Mouse (Mus musculus) retina, postnatal 1 day (tissue): ENCODE data around the gene Exph5.

Experiments used
- DNase-seq: peaks from one replicate; pipeline ENCODE4 v3.0.0-alpha.2; 2012

Exph5 gene

DNA sequence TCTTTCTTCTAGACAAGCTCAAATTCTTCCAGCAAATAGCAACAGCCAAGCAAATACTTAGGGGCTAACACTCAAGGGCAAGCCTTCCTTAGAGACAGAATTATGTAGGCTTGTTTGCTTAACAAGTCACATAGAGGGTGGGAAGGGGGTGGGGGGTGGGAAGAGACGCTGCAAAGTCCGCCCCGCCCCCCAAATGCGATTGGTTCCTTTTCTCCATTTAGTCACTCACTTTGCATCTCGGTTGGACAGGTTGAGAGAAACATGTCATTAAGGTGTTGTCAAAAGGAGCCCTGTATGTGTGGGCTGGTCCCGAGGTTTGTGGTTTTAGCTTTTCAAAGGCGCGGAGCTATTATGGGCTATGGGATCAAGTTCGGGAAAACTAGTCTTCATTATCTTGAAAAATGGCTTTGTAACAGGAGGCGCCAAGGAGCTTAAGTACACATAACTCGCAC lies at the start of gene Exph5:
Gene Exph5 (plus strand): TSS at position 402 of the 452 bp plus-strand sequence.
- DNase-seq, result peak; percentile 55

DNA sequence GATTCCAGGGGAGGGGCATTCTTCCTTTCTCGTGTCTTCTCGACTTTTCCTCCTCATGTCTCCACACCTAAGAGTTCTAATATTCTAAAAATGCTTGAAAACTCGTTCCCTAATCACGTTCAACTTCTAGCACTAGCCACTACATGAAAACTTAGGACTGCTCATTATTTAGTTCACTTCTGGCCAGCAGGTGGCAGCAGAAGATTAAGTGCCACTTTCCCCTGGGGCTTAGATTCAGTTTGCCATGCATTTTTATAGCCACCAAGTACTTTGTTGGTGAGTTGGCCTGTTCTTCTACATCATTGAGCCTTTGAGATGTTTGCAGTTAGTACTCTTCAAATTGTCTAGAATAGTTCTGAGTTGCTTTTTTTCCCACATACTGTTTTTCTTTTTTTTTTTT lies 47.1 kb upstream of the Exph5 start:
- peak; percentile 85 for DNase-seq

DNA sequence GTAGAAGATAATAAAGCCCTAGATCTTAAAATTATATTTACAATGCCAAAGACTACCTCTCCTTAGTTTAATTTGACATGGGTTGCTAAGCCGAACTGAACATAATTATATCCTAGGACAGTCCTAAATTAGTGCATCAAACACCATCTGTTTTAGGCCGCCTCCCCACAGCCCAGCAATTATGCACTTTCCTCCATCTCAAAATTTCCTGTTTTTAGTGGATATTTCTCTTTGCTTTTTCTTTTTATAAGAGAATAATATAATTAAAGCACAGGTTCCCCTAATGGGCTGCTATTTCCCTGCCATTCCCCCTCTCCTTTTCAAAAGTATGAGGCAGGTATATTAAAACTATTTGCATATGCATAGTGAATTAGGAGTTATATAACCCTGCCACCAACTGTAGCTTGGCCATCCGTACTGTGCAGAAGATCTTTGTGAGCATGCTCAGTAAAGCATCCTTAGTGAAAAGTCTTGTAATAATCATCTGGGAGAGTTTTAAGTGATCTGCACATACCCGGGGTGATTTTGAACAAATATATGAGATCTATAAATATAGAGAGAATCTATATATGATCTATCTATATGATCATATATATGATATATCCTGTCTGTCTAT lies 44.7 kb upstream of the Exph5 start:
- no peak for DNase-seq

DNA sequence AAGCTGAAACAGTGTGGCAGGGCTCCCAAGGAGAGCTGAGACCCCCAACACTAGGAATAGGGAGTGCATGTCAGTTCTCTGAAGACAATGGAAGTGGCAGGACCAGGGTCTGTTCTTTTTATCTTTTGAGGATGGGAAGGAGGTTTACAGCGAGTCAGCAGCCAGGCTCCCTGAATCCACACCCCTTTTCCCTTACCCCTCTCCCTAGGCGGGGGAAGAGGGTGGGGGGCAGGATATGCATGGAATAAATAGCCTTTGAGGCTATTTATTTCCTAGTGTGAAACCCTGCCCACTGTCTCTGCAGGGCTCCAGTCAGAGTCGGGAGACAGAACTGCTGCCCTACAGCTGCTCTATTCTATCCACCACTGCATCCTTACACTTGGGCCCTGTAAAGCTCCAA lies 43.7 kb upstream of the Exph5 start:
- peak; percentile 6 for DNase-seq

DNA sequence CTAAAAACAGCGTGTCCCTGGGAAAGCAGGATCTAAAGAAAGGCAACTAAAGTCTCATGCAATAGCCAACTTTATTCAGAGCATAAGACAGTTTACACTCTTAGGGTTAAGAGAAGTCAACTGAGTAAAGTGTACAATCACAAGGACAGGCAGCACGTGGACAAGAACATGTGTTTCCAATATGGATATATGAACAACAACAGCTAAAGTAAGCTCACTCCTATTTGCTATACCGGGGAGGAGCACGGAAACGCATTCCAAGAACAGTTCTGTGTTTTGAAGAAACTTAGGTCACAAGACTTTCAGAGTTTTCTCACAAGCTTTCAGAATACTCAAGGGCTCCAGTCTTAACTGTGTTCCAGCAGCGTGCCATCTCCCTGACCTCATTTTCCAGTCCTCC lies 43.3 kb upstream of the Exph5 start:
- DNase-seq, result no peak

DNA sequence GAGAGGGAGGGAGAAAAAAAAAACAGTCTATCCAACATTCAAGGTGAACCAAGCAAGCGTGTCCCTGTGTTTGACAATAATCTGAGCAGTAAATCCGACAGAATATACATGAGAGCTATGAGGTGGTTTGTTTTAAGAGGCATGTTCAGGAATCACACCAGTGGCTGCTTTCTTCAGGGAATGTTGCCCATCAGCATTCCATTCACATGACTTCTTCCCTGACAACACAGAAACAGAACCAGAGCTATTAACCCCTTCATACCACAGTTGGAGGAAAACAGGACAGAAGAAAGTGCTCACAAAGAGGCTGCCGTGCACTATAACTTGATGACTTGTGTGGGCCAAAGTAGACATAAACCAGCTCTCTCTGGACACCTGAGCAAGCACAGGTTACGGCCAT lies 37.1 kb upstream of the Exph5 start:
- no peak for DNase-seq

DNA sequence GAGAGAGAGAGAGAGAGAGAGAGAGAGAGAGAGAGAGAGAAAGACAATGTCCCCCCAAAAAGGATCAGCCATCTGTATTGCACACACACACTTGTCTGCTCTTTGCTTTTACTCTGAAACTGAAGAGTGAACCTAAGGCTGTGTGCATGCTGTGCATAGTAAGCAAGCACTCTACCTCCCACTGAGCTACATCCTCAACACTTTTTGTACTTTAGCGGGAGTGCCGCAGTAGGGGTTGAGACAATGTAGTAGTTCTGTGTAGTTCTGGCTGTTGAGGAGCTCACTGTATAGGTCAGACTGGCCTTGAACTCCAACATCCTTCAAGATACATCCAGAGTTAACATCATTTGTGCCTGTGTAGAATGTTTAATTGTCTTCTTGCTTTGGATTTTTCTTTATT lies 35.9 kb upstream of the Exph5 start:
- DNase-seq, result no peak

DNA sequence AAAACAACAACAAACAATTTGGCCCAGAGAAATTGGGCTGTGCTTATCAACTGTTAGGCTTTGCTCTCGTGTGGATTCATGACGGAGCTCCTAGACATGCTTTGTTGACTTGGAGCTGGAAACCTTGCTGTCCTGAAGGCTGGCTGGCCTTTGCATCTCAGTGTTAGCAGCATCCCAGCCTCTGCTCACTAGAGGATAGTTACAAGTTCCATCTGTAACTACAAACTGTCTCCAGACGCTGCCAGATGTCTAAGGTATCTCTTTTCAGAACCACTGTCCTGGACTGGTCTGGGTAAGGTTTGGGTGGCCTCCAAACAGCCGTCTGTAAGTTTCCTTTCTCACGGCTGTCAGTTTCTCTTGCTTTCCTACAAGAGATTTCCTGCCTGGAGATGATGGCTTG lies 33.4 kb upstream of the Exph5 start:
- DNase-seq, result no peak

DNA sequence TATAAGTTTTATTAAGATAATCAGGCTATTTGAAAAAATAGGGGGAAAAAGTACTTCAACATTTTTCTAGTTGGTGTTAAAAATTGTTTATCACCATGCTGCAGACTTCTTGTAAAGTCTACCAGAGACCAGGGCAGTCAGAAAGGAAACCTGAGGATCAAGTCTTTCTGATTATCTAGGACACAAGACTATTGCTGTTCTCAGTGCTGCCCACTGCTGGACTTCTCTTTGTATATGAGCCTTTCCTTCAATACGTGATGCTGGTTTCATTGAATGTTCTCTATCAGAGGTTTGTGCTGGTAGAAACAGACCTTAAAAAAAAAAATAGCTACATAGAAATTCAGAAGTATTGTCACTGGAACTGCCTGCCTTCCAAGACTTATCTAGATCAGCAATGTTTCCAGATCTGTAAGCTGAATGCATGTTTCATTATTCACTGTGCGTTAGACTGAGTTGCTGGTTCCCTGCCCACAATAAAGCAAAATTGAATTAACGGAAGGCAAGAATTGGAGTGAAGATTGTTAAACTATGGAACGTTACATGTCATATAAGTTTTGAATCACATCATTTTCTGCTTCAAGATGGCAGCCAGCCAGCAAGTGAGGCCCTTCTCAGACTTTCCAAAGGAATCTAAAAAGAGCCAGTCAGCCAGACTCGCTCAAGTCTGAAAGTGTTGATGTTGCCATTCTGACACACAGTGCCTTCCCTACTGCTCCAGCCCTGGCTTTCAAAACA lies 32.6 kb upstream of the Exph5 start:
- DNase-seq, result peak; percentile 46

DNA sequence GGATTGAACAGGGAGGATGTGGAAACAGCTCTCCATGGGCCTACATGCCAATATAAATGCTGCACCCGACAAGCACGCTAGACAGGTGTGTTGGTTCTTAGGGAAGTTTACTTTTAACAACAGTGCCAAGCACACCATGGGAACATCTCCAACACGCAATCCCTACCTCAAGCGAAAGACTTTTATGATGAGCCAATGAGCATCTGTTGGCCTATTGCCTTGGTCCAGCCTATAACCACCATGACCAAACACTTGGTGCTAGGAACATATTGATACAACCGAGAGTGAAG lies 32.1 kb upstream of the Exph5 start:
- DNase-seq, result no peak

DNA sequence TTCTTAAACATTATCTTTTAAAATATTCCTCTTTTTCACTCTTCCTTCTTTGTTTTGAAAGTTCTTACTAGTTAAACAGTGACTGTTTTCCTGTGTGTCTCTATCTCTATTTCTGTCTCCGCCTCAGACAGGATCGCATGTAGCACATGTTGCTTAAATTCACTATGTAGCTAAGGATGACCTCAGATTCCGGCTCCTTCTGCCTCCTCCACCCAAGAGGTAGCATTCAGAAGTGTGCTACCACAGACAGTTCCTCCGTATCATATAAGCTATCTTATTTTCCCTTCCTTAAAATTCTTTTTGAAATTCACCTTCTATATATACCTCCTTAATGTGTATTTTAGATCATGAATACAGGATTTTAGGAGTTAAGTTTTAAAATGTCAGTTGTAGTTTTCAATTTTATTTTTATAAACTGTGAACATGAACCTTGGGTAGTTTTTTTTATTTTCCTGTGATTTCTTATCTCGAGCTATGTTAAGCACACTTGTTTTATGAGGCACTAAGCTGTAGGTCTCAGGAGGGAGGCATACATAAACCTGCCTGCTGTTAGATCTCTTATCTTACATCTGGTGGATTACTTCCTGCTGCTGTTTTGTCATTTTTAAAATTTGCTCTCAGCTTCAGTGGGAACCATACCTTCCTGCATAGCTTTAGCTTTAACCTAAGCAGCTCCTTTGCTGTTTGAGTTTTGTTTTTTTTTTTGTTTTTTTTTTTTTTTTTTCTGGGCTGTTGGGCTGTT lies 30.0 kb upstream of the Exph5 start:
- DNase-seq, result no peak

DNA sequence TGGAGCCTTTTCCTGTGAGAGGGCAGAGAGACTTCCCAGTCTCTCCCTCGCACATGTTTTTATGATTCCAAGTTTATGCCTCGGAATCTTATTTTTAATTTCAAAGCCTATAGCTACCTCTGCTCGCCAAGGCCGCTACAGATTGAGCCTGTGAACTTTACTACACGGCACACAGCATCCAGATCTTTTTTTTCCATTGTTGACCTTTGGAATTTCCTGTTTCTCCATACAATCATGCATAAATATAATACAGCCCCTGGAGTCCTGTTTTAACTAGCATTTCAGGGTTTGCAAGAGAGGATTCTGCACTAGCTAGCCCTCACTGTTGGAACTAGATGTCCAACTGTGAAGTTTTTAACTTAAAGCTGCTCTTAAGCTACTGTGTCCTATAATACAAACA lies 29.3 kb upstream of the Exph5 start:
- no peak for DNase-seq

DNA sequence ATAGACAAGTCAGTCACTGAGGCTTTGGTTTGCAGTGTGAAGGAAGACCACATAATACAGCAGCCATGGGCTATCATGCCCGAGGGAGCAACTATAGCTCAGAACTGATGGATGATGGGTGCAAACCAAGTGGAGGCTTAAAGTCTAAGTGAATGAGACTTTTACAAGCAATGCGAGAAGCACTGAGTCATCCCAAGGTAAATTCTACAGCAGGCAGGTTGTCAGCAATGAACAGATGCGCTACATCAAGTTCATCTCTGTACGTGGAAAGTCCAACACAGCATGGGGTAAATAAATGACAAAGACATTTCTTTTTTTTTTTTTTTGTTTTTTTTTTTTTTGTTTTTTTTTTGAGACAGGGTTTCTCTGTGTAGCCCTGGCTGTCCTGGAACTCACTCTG lies 28.8 kb upstream of the Exph5 start:
- no peak for DNase-seq

DNA sequence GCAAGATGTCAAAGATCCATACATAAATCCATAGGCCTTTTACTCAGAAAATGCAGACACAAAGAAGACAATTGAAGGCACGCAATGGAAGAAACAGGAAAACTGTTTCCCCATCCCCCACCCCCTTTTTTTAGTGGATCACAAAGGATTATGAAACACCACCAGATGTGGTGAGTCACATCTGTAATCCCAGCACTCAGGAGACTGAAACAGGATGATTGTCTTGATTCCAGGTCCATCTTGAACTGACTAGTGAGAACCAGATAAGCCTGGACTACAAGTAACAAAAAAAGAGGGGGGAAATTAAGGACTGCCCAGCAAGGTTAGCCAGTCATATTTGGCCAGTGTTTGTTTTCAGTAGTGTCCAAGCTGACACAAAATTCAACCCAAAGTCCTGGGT lies 25.1 kb upstream of the Exph5 start:
- DNase-seq, result no peak

DNA sequence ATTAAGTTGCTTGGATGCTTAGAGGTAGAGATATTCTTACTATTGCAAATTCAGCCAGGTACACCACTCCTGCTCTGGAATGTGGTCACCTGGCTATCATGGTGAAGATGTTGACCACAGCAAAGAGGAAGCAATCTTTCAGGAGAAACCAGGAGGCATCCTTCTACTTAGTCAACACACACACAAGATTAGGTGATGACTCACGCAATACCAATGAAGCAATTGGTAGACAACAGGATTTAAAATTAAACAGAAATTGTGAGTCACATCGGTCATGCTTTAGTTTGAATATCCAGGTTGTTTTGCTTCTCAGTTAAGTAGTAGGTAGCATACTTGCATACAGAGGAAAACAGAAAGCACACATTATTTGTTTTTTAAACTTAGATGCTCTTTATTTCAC lies 22.5 kb upstream of the Exph5 start:
- no peak for DNase-seq

DNA sequence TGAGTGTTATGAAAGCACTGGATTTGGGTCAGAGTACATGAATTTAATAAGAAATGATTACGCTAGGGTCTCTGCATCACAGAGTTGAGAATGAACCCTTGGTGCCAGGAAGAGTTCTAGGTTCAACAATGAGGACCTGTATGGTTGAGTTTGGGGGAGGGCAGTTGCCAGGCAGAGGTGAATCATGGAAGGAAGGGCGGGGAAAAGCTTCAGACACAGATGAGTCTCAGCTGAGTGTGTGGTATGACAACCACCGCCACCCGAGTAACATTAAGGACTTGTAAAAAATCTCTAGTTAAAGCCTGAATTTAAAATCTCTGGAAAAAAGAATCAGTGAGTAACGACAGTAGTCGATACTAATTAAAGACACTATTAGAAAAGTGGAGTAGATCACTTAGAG lies 14.7 kb upstream of the Exph5 start:
- DNase-seq, result no peak

DNA sequence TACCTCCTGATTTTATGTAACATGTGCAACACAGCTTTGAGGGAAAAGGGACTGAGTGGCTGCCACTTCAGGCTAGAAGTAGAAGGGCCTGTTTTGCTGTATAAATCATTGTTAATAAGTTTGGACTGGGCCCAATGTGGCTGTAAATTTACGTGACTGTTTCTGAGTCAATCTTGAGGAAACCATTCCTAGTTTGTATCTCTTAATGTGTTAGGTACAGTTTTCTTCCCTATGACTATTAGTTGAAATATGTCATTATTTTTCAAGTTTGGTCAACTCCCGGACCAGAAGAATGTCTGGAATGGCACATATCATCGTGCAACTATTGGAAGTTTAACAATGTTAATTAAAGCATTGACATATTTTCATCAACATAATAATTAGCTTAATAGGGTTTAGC lies 11.5 kb upstream of the Exph5 start:
- no peak for DNase-seq

DNA sequence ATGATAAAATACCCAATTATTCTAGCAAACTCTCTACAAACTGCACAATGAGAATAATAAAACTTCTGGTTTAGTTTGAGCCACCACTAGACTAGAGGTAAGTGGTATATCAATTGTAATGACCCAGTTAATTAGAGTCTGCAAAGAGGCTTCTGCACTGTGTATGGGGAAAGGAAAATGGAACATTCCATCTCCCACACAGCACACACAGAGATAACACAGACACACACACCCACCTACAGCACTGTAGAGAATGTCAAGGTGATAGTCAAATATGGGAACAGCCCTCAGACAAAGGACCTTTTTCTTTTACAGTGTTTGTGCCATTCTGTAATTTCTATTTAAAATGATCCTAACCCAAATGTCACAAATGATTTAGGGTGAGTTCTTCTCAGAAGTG lies 8.6 kb upstream of the Exph5 start:
- no peak for DNase-seq

DNA sequence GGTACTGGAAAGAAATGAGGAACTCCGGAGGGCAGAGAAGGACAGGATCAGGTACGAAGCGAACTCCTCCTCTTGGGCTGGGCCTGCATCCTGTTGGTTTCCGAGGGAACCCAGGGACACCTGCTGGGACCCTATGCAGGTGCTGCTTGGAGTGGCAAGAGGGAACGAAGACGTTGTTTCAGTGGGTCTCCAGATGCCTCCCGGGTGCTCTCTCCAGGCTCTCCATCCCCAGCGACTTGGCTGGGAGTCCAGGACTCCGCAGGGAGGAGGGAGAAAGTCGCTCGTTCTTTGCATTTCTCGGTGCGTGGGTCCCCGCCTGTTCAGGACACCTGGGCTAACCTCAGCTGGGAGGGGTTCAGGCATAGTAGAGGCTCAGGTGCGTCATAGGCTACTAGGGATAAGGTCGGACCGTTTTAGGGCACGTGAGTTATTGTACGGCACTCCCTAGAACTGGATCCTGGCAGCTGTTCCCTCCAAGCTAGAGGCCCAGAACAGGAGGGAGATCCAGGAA lies 386 bp downstream of the Exph5 start:
- DNase-seq, result peak; percentile 22

DNA sequence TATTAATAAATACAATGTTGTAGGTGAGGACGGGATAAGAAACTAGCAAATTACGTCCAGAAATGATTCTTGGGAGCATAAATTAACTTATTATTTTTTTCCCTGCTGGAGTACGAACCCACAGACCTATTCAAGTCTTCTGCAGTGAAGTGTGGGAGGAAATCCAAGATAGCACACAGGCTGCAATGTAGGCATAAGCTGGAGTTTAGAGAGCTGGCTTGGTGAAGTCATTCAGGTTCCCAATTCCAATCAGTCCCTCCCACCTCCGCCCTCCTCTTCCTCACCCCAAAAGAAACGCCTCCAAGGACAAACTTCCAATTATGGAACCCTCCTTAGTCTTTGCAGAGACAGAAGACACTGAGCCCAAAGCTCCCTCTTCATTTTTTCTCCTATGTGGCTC lies 945 bp downstream of the Exph5 start:
- no peak for DNase-seq

DNA sequence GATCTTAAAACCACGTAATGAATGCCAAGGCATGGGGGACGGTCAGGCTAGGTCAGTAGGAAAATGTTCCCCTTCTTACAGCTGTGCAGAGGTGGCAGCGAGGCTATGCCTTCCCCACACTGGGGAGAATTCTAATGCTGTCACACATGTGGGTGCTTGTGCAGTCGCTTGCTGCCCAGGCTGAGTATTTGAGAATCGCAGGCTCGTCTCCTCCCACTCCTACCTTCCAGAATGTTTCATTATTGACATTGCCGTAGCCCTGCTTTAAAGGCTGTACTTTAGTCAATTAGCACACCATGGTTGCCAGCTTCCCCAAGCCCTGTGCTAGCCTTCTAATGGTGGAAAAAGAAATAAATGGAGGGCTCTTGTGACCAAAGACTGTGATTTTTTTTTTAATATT lies 6.4 kb downstream of the Exph5 start:
- DNase-seq, result no peak

DNA sequence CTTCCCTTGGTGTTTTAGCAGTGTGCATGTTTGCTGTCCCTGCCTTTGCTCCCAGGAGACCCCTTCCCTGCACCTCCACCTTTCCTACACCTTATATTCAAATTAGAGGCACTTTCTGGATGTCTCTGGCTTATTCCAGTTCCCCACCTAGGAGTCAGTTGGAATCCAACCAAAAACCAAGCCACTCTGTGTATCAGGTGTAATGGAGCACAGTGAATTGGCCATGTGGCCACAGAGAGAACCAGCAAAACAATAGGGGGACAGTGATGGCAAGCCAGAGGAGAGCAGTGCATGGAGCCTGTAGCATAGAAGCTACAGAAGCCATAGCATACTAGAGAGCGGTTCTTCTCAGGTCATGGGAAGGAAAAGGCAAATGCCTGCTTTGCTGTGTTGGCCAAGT lies 11.5 kb downstream of the Exph5 start:
- DNase-seq, result no peak

DNA sequence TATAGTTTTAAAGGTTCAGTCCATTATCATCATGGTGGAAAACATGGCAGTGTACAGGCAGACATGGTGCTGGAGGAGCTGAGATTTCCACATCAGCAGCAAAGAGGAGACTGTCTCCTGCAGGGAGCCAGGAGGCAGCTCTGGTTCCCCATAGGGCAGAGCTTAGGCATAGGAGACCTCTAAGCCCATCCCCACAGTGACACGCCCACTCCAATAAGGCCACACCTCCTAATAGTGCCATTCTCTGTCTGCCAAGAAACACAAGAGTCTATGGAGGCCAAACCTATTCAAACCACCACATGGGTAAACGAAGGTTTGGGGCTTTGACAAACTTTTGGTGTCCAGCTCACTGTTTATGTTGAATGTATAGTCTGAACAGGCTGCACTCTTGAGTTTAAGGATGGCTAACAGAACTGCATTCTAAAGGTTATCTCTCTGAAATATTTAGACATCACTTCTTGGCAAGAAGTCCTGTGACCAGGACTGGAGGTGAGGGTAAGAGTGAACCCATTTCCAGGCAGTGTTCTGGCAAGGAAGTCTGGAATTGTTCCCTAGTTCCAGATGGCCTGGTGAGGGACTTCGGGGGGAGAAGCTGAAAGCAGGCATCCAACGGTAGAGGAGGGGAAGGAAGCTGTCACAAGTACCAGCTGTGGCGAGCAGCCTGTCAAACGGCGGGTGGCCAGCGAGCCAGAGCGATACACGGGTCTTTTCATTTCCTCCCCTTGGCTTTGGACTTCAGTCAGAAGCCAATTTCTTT lies 19.6 kb downstream of the Exph5 start:
- DNase-seq, result no peak

DNA sequence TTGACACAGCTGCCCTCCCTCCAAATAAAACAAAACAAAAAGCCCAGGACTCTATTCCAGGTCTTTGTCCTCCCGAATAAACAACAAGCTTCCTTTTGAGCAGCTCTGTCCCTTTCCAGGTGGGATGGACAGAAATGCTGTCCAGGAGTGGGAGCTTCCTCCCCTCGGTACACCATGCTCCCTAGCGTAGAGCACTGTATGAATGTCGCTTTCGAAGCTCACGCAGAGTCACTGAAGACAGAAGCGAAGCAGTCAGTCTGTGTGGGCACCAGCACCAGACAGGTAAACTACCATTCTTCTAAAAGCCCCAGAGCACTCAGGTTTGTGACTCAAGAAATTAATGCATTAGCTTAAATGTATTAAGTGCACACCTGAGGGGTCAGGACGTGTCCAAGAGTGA lies 20.2 kb downstream of the Exph5 start:
- DNase-seq, result no peak
